Comparison of ENCODE assay signal across 24 mouse cellular contexts in the genomic region with DNA sequence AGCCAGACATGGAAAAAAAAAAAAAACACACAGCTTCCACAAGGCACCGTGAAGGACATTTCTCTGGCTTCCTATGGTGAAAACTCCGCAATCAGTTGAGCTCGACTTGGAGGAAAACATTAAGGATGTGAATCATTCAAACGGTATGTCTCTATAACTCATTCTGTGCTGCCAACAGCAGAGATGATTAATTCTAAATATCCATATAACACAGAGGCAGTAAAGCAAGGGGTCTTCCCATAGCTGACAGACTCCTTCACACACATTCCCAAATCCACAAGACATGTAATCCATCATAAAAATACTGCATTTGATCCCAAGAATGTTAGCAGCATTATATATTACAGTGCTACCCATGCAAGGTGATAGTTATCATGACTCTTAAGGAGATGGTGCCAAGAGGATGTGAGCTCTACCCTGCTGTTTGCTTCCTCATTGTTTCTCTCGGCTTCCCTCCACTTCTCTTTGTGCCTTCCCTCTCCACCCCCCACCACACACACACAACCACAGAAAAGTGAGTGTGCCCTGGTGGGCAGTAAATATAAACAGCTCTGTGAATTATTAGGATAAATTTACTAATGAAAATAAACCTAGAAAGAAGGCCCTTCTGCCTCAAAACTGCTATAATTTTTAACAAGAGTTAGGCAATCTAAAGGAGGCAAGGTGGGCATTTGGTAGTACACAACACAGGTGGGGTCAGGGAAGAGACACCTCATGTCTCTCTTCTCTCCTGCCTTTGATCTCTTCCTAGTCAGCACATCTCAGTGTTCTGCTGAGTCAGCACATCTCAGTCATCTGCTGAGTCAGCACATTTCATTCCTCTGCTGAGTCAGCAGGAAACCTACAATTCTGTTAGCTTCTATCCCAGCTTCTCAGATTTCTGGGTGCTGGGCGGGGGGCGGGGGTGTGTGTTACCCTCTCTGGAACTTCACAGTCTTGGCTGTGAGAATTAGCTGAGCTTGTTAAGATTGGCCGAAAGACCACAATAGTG.
DNase-seq lines count a peak whose midpoint lies in the region; ATAC-seq lines count a peak whose summit lies in the region.
"Had no signal": no experiment of that assay in that cellular context is flagged by ENCODE, and none has a peak within 500 bp of the region (broad histone marks: within the 10 kb centered on the region; RNA-seq: fewer than 3 reads in every experiment).

No protein-coding gene starts in this region.

- H3K4me1 ChIP-seq in hindbrain, embryonic 10.5 days (replicated peaks), result peaks cover 65% of the 10 kb centered on the region
- peaks cover 56% of the 10 kb centered on the region for H3K4me1 ChIP-seq in hindbrain, embryonic 12.5 days
- peaks cover 41% of the 10 kb centered on the region for H3K4me1 ChIP-seq in midbrain, embryonic 15.5 days

- ATAC-seq in hindbrain, embryonic 12.5 days (ENCODE audit: low FRiP score), result no peak
- ATAC-seq in common myeloid progenitor, adult 5-6 weeks (replicated peaks; ENCODE audit: low read depth, poor library complexity, severe bottlenecking), result 0 out of 2 replicates have a peak, but pooled peaks have one; percentile 36
- no peak for ATAC-seq in midbrain, embryonic 15.5 days (replicated peaks)
- ATAC-seq: inflammation-experienced regulatory T-cells, adult 6 months had no signal

- H3K9me3 ChIP-seq in hindbrain, embryonic 10.5 days, result no peaks in the 10 kb centered on the region
- no peaks in the 10 kb centered on the region for H3K9me3 ChIP-seq in hindbrain, embryonic 12.5 days (replicated peaks)
- no peaks in the 10 kb centered on the region for H3K9me3 ChIP-seq in midbrain, embryonic 15.5 days
- H3K9me3 ChIP-seq: forebrain, embryonic 12.5 days; heart, embryonic 15.5 days; midbrain, embryonic 10.5 days; neural tube, embryonic 12.5 days had no signal

- no peak overlapping the region for H3K9ac ChIP-seq in hindbrain, embryonic 12.5 days
- no peak overlapping the region for H3K9ac ChIP-seq in midbrain, embryonic 15.5 days
- H3K9ac ChIP-seq: forebrain, embryonic 12.5 days; heart, embryonic 15.5 days; neural tube, embryonic 12.5 days had no signal

- H3K27ac ChIP-seq in hindbrain, embryonic 10.5 days, result no peak overlapping the region
- H3K27ac ChIP-seq in hindbrain, embryonic 12.5 days, result no peak overlapping the region
- no peak overlapping the region for H3K27ac ChIP-seq in midbrain, embryonic 15.5 days
- H3K27ac ChIP-seq: forebrain, embryonic 12.5 days; gastrocnemius, adult 2 months; heart, embryonic 15.5 days; macrophage; midbrain, embryonic 10.5 days; neural tube, embryonic 12.5 days had no signal

- peak; percentile 4 for DNase-seq in hindbrain, embryonic 10.5 days (ENCODE audit: low spot score)
- DNase-seq in 3T3-L1 (ENCODE audit: low read depth, low spot score), result peak; percentile 91
- peak; percentile 19 for DNase-seq in ES-CJ7 (ENCODE audit: low read depth, low spot score)
- DNase-seq in cerebellum, postnatal 14 days, result no peak
- DNase-seq in layer of hippocampus, postnatal 14 days (ENCODE audit: low spot score in 2 of 2), result no peak
- DNase-seq: adrenal gland, adult 8-10 months; cerebellum, adult 9-11 months; gastrocnemius, adult 2 months; heart, adult 18-20 months; kidney, adult 2 months; kidney, postnatal 10 days; left cerebral cortex, postnatal 4 days; lung, adult 2 months; right cerebral cortex, postnatal 14 days; thymus, postnatal 14 days had no signal

- H3K36me3 ChIP-seq in hindbrain, embryonic 10.5 days, result no peaks in the 10 kb centered on the region
- H3K36me3 ChIP-seq in hindbrain, embryonic 12.5 days, result no peaks in the 10 kb centered on the region
- no peaks in the 10 kb centered on the region for H3K36me3 ChIP-seq in midbrain, embryonic 15.5 days (replicated peaks)
- H3K36me3 ChIP-seq: forebrain, embryonic 12.5 days; heart, embryonic 15.5 days; midbrain, embryonic 10.5 days; neural tube, embryonic 12.5 days had no signal

- H3K4me3 ChIP-seq in hindbrain, embryonic 10.5 days, result no peak overlapping the region
- H3K4me3 ChIP-seq in hindbrain, embryonic 12.5 days, result no peak overlapping the region
- no peak overlapping the region for H3K4me3 ChIP-seq in midbrain, embryonic 15.5 days
- H3K4me3 ChIP-seq: forebrain, embryonic 12.5 days; gastrocnemius, adult 2 months; heart, embryonic 15.5 days; midbrain, embryonic 10.5 days; neural tube, embryonic 12.5 days had no signal

- no peak overlapping the region for H3K4me2 ChIP-seq in hindbrain, embryonic 12.5 days (replicated peaks)
- no peak overlapping the region for H3K4me2 ChIP-seq in midbrain, embryonic 15.5 days
- H3K4me2 ChIP-seq: forebrain, embryonic 12.5 days; heart, embryonic 15.5 days; neural tube, embryonic 12.5 days had no signal

- H3K27me3 ChIP-seq in hindbrain, embryonic 10.5 days (ENCODE audit: insufficient read depth, poor library complexity, severe bottlenecking), result no peaks in the 10 kb centered on the region
- H3K27me3 ChIP-seq in hindbrain, embryonic 12.5 days, result no peaks in the 10 kb centered on the region
- H3K27me3 ChIP-seq in midbrain, embryonic 15.5 days (replicated peaks), result no peaks in the 10 kb centered on the region
- H3K27me3 ChIP-seq: forebrain, embryonic 12.5 days; heart, embryonic 15.5 days had no signal

- whole genome bisulfite sequencing in hindbrain, embryonic 10.5 days, result 75% methylated on average over 8 of the region's 8 CpGs
- whole genome bisulfite sequencing in hindbrain, embryonic 12.5 days, result 55% methylated on average over 8 of the region's 8 CpGs
- WGBS in midbrain, embryonic 15.5 days, result 71% methylated on average over 8 of the region's 8 CpGs

Comparison
In these comparisons a context has a peak if more than half of its experiments do, and no peak if none do; other contexts are left out.
1. DNase-seq: peak in hindbrain, embryonic 10.5 days (single experiment), 3T3-L1 (single experiment) and ES-CJ7 (single experiment); none in cerebellum, postnatal 14 days (0 of 2) and layer of hippocampus, postnatal 14 days (0 of 2).